9 mouse cellular contexts compared by ENCODE assay signal in genomic region chr2:148654961-148655360, GRCm38 (mm10). TPM values are rescaled to one million over a fixed set of nuclear protein-coding genes. Genes with fewer than 3 reads are reported as not detected.
DNase-seq lines count a peak whose midpoint lies in the region; ATAC-seq and TF ChIP-seq lines count a peak whose summit lies in the region.
"Had no signal": no experiment of that assay in that cellular context is flagged by ENCODE, and none has a peak within 500 bp of the region (broad histone marks: within the 10 kb centered on the region; RNA-seq: fewer than 3 reads in every experiment).

No protein-coding gene starts in this region.

- 2% methylated on average over 3 of the region's 3 CpGs for WGBS in midbrain, embryonic 15.5 days

- intact Hi-C loops in left cerebral cortex, postnatal 25 days (cut with DNase I), result loop anchor here (2.0 to 10.0 kb wide), 4 partner anchors 73 to 840 kb away; partner anchors contain the start of gene Thbd

- DNase-seq in testis, postnatal 14 days (ENCODE audit: low spot score), result no peak
- DNase-seq in cerebellum, postnatal 10 days, result peak; percentile 73 to 76
- peak; percentile 76 to 86 for DNase-seq in frontal cortex, postnatal 36 days (ENCODE audit: low spot score in 2 of 2)
- DNase-seq in left cerebral cortex, postnatal 25 days (ENCODE audit: low spot score in 2 of 2), result peak; percentile 81 to 88
- peak; percentile 41 to 70 for DNase-seq in spleen, postnatal 4 days (ENCODE audit: low spot score in 2 of 2)

- no peak overlapping the region for H3K4me3 ChIP-seq in testis, adult 2 months (ENCODE audit: control insufficient read depth, low read depth, low read length)
- no peak overlapping the region for H3K4me3 ChIP-seq in midbrain, embryonic 15.5 days
- H3K4me3 ChIP-seq: myocyte had no signal

- H3K9ac ChIP-seq in midbrain, embryonic 15.5 days, result no peak overlapping the region

- no peaks in the 10 kb centered on the region for H3K9me3 ChIP-seq in midbrain, embryonic 15.5 days

- no peak for TF ChIP-seq POLR2A in testis, adult 2 months (IDR thresholded peaks at IDR 0.05; ENCODE audit: control insufficient read depth, low read depth, low read length)

- peak; percentile 87 for ATAC-seq in inflammation-experienced regulatory T-cells, adult 6 months
- peak; percentile 90 for ATAC-seq in midbrain, embryonic 15.5 days (replicated peaks)

- H3K4me1 ChIP-seq in testis, adult 2 months (ENCODE audit: control insufficient read depth, insufficient read depth, low read length), result no peaks in the 10 kb centered on the region
- peaks cover 8% of the 10 kb centered on the region for H3K4me1 ChIP-seq in midbrain, embryonic 15.5 days

- no peaks in the 10 kb centered on the region for H3K36me3 ChIP-seq in testis, adult 2 months (ENCODE audit: control insufficient read depth, insufficient read depth, low read length)
- H3K36me3 ChIP-seq in midbrain, embryonic 15.5 days (replicated peaks), result no peaks in the 10 kb centered on the region

- no peak overlapping the region for H3K27ac ChIP-seq in testis, adult 2 months (ENCODE audit: control insufficient read depth, insufficient read depth, low read depth, low read length)
- no peak overlapping the region for H3K27ac ChIP-seq in midbrain, embryonic 15.5 days

- no peak overlapping the region for H3K4me2 ChIP-seq in midbrain, embryonic 15.5 days

- no peaks in the 10 kb centered on the region for H3K27me3 ChIP-seq in testis, adult 2 months (ENCODE audit: control insufficient read depth, insufficient read depth, low read length)
- H3K27me3 ChIP-seq in midbrain, embryonic 15.5 days (replicated peaks), result no peaks in the 10 kb centered on the region

- peak; percentile 31; the same call in 1 of the 2 replicates for TF ChIP-seq CTCF in testis, adult 2 months (IDR thresholded peaks at IDR 0.05; ENCODE audit: control insufficient read depth, insufficient read depth, insufficient replicate concordance, low read depth, low read length)

RNA-seq across cellular contexts. Expression of gene Nxt1, which starts 17.4 kb away (rescaled TPM):
- polyA plus RNA-seq in testis, adult 2 months (2012; rRNA removed), result 151 and 160 TPM in 2 replicates
- 10 to 100 TPM; 49.6 to 70.0 (median 60.2) TPM for polyA plus RNA-seq in inflammation-experienced regulatory T-cells, adult 6 months (2017; shearing (Covaris generic))
- 10 to 100 TPM; 11.6 to 13.5 TPM for total RNA-seq in left cerebral cortex, postnatal 25 days (2021)
- 37.4 and 39.5 TPM in 2 replicates for polyA plus RNA-seq in midbrain, embryonic 15.5 days (2015; fragmentation: Nextera tagmentation; extraction: Ambion mirVana)

RNA-seq across cellular contexts. Expression of gene Gzf1, which starts 25.9 kb away (rescaled TPM):
- 7.4 and 8.9 TPM in 2 replicates for polyA plus RNA-seq in testis, adult 2 months (2012; rRNA removed)
- 10 to 100 TPM in 2 of 3 experiments, 1 to 10 TPM in 1; 8.9 to 21.7 (median 14.9) TPM for polyA plus RNA-seq in inflammation-experienced regulatory T-cells, adult 6 months (2017; shearing (Covaris generic))
- total RNA-seq in left cerebral cortex, postnatal 25 days (2021), result 10 to 100 TPM; 28.9 to 30.9 TPM
- polyA plus RNA-seq in midbrain, embryonic 15.5 days (2015; fragmentation: Nextera tagmentation; extraction: Ambion mirVana), result 14.8 and 15.3 TPM in 2 replicates
